Mouse (Mus musculus) spleen, postnatal 36 days (tissue): ENCODE measurements around the gene Chrm3.

Source experiments
- DNase-seq, 2 experiments: peaks; one replicate each; pipeline ENCODE4 v3.0.0; 2022; ENCODE audit warnings: low spot score in 2 of 2, mixed read lengths in 1 of 2

Chrm3 gene

DNA sequence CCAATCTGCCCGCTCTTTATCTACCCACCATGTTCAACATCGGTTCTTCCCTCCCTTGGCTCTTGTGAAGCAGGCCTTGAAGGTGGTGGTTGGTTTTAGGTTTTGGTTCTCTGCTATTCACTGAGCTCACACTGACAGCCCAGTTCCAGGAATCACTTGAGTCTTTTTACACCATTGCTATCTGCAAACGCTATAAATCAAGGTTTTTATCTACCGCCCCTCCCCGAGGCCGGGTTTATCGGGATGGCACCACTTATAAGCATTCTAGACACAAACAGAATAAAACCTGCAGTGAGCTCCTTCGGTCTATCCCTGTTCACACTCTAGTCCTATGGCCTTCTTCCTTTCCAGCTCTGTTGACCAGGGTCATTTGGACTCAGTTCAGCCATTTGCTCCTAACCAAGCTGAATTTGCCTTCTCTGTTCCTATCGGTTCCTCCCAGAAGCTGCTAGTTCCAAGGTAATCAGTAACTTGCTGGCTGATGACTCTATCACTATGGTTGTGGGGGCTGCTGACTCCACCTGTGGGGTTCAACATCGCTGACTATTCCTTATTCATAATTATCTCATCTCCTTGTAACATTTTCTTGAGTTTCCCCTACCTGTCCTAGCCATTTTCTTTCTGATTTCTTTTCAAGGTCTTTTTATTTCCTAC lies 291.6 kb downstream of the Chrm3 start:
- DNase-seq: no peak

DNA sequence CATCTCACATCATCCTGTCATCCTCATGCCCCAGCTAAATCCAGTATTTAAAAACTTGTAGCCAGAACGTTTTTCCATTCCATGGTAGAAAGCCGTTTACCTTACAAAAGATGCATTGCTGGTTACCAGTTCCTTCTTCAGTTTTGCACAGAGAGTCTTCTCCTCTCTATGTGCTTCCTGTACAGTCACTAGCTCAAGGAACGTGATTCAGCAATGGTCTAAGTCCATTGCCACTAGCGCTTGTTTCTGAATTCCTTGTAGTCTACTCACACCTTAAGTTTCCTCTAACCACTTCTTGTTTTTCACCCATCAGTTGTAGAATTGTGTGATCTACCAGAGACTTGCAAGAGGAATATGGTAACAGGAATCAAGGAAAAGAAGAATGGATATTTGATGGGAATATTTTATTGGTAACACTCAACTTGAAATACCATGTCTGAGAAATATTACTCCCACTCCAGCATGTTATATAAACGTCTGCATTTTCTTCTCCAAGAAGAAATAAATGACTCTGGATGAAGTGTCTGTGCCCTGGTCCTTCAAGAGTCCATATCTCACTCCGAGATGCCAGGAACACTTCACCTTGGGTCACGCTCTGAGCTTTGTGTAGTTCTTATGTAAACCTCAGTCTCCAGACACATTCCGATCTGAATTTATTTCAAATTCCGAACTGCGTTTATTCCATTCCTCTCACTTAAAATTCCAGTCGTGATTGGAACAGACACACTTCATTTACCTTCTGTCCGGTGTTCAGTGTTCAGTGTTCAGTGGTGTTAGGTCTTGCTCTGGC lies 293.6 kb downstream of the Chrm3 start:
- DNase-seq: peak in 1 of 2 experiments; percentile 9

DNA sequence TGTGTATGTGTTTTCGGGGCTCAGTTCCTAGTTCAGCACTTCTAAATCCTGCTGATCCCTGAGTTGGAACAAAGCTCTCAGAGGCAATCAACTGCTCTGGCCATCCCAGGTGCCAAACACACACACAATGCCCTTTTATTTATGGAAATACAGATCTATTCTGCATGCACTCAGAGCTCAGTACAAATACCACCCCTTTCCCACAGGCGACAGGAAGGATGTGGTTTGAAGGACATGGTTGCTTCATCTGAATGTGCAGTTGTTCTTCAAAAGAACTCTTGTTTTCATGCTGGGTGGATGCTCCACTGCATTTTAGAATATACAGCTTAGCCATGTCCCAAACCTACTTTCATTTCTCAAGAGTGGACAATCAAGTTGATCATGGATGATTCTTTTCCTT lies 294.9 kb downstream of the Chrm3 start:
- DNase-seq: peak; percentile 80 to 81

DNA sequence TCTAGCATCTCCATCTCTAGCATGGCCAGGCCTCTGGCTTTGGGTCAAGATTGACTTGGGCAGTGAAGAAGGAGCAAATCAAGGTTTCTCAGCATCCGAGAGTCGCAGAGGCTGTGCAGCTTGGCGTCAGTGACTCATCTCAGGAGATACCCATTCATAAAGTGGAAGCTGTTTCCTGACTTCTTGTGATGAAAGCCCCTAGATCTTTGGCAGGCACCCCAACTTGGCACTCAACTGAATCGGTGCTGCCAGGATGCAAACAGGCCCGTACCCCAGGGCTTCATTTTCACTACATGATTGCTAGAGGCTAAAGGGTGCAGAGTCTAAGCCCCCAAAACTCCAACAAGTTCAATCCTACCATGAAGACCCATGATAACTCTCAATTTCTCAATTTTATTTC lies 298.0 kb downstream of the Chrm3 start:
- DNase-seq: no peak

DNA sequence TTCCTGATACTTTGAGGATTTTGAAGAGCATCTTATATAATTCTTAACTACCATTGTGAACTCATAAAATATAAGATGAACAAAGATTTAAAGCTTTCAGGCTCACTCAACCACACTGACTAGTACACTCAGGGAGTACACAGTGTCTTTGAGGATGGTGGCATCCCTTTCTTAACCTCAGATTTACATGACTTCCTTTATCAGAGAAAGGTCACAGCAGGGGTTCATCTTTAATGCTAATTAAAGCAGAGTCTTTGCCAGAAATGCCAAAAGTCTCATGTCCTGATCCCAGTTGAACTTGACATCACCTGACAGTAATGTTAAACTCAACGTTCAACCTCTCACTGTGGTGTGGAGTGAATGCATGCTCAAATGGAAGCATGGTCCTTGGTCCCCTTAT lies 301.7 kb downstream of the Chrm3 start:
- DNase-seq: no peak

DNA sequence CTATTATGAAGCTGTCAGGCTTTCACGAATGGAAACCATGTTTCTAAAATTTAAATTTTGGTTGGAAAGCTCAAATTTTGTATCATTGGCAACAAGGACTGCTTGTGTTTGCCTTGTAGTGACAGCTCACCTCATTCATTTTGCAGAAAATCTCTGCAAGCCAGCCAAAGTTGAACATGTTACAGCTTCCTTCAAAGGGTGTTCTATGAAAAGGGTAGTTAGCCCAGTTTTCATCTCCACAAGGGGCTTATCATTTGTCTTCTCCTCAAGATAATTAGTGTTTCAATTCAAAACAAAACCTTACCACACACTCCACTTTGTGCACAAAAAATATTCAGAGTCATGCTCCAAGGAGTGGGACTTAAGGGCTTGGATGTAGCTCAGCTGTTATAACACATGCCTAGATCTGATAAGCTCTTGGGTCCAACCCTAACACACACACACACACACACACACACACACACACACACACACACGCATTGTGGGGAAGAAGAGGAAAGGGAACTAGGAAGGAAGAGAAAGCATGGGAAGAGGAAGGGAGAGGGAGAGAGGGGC lies 302.9 kb downstream of the Chrm3 start:
- DNase-seq: no peak

DNA sequence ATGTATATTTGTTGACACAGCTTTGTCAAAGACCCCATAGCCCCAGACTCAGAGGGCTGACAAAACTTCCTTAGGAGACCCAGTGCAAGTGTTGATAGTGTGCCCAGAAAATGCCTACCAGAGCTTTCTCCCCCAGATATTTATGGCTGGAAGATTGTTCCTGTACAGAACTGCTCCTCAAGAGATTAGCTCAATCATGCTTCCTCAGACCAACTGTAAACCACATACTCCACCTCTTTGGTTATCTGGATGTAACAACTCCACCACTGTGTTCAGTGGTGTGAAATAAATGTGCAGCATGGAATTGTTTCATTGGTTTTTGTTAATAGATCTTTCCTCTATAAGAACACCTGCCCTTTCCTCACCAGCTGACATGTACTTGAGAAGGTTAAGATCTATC lies 306.6 kb downstream of the Chrm3 start:
- no peak for DNase-seq

DNA sequence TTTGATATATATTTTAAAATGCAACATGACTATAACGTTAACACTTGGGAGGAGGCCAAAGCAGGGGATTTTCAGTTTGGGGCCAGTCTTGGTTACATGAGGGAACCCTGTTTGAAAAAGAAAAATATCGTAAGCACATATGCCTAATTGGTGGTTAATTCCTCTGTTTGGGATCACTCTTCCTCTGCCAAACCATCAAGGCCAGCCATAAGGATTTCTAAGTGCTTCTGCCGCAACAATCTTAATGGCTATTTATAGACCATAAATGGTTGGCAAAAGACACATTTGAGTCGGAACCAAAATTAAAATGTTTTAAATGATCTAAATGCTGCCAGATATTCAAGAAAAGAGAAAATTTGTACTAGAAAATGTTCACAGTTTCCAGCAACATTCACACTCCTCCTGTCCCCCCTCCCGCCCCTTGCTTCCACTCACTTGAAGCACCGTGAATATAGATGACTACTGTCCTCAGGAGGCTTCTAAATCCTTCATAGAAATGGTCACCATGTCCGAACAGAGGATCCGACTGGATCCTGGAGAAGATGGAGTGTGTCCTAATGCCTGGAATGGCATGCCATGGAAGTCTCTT lies 307.3 kb downstream of the Chrm3 start:
- DNase-seq: no peak

DNA sequence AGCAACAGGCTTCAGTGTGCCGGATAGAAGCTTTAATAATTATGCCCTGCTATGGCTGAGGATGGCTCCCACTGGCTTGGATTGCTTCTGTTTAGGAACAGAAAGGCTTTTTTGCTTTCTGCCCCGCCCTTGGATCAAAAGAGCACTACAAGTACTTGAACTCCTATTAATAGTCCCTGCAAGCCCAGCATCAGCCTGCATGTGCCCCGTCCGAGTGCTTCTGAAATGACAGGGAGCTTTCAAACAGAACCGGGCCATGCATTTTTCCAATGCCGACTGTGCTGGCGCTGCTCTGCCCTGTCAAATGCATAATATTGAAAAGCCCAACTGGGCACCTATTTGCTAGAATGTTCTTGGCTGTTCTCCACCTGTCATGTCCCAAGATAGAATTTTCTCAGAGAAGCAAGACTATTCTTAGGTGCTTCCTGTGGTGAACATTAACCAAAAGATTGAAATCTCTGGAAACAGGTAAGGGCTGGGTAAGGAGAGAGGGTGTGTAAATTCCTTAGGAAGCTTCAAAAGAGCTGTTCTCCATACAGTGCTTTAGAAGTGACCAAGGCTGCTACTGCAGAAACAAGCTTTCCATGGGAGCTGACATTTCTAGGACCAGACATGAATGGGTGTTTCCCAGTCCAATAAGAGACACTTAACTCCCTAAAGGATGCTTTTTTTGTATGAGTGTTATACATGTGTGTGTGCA lies 314.8 kb downstream of the Chrm3 start:
- DNase-seq: no peak

DNA sequence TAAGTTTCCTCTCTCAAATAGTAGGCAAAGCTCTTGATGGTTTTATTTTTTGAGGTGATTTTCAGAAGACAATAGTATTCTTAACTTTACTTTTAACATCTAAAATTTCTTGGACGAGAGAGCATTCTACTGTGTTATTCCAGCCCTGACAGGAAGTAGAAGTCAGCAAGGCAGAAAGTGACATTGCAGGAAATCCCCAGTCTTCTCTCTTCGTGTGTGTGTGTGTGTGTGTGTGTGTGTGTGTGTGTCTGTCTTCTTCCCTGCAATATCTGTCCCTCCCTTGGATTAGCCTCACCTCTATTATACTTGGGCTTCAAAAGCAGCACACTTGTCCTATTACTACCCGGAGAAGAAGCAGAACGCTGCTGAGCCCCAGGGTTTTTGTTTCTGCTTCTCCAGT lies 316.6 kb downstream of the Chrm3 start:
- DNase-seq: peak in 1 of 2 experiments; percentile 8

DNA sequence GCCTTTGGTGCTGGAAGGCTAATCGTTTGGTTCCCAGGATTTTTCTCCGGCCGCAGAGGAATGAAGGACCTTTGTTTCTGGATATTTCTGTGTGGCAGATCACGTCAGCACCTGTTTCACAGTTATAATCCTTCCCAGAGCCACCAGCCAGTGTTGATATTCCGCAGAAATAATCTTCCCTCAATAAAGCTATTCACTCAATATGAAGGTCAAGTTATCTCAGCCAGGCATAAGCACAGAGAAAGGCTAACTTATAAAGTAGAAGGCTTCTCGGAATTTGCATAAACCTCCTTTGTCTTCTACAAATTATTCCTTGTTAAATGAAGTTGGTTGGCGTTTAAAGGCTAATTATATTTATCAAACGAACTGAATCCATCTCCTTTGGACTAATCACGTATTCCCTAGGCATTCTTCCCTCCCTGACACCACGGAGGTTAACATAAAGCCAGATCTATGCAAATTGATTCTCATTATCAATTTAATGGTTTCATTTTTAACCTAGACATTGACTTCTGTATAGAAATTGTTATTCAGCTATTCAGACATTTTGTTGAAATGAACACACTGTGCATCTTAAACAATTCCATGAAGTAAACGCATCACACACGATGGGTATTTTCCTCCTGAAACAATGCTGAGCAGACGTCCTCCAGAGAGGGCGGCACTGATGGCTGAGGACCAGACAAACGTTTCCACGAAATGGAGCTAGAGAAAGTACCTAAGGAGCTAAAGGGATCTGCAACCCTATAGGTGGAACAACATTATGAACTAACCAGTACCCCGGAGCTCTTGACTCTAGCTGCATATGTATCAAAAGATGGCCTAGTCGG lies 326.9 kb downstream of the Chrm3 start:
- no peak for DNase-seq

DNA sequence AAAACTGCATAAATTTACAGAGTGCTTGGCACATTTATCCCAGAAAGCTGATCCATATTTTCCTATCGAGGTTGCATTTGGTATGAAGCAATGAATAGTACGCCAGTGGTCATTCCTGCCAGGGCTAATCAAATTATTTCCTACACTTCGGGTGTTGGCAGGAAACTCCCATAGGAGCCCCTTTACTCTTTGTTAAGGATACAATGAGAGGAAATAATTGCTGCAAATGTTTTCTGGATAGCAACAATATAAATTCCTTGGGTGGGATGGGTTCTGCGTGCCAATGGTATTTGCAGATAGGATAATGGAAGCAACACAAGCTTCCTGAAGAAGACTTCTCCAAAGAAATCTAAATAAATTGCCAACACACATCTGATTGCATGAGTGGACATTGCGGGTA lies 329.1 kb downstream of the Chrm3 start:
- no peak for DNase-seq

DNA sequence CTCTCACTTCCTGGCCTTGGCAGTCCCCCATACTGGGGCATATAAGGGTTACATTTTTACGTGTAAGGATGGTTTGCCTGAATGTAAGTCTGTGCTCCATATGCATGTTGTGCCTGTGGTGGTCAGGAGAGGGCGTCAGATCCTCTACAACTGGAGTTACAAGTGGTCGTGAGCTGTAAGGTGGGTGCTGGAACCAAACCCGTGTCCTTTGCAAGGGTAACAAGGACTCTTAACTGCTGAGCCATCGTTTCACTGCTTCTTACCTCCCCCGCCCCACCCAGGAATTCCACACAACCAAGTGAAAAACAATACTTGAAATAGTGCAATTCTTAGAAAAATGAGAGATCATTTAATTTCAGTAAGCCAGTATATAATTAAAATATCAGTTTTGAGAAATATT lies 330.7 kb downstream of the Chrm3 start:
- no peak for DNase-seq

DNA sequence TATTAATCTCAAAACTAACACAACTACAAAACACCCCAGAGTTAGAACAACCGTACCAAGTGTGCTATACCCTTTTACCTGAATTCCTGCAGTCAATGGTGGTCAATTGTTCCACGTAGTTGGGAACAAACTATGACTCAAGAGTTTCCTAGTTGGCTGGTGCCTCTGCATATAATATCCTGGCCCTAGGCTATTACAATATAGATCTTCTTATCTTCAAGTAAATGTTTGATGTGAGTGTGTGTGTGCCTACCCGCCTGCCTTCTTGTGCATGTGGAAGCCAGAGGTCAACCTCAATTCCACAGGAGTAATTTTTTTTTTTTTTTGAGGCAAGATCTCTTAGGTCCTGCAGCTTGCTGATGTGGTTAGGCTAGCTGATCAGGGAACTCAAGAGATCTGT lies 335.5 kb downstream of the Chrm3 start:
- DNase-seq: no peak

DNA sequence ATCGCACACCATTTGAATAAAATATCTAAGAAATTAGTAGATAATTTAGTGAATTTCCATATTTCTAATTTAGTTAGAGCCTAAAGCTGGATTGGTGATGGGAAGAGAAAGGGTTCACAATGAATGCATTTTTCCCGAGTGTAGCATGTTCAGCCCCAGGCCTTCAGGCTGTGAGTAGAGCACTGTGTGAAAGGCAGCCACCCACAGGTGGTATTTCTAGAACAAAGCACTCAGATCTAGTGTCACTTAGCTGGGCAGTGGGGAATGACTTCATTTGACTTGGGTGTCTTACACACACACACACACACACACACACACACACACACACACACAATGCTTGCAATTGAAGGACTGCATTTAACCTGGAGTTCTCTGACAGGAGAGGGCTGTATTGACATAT lies 337.5 kb downstream of the Chrm3 start:
- no peak for DNase-seq

DNA sequence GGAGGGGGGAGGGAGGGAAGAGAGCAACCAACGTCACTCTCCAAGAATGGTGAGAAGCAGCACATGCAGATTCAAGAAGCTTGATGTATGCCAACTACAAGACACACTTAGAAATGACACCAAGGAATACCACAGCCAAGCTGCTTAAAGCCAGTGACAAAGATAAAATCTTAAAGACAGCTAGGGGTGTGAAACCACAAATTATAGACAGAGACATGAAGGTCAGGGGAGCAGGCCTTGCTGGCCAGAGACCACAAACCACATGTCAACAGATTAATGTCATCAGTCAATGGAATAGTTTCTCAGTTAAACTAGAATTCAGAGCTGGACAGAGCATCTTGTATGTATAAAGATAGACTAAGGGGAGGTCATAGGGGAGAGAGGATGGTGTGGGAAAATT lies 341.4 kb downstream of the Chrm3 start:
- no peak for DNase-seq

DNA sequence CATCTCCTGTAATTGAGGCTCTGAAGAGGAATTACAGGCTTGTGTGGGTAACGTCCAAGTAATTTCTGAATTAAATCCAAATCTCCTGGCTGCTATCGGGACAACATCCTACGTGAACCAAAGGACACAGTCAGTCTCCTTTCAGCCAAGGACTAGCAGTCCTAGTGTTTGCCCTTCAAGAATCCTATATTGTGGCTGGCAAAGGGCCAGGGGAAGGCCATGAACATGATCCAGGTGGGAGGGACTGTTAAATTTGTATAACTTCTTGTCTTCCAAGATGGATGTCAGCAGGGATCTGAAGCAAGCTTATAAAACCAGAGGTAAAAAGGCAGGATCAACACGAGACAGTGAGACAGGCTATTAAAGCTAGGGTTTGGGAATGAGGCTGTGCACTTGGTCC lies 357.7 kb downstream of the Chrm3 start:
- DNase-seq: no peak

DNA sequence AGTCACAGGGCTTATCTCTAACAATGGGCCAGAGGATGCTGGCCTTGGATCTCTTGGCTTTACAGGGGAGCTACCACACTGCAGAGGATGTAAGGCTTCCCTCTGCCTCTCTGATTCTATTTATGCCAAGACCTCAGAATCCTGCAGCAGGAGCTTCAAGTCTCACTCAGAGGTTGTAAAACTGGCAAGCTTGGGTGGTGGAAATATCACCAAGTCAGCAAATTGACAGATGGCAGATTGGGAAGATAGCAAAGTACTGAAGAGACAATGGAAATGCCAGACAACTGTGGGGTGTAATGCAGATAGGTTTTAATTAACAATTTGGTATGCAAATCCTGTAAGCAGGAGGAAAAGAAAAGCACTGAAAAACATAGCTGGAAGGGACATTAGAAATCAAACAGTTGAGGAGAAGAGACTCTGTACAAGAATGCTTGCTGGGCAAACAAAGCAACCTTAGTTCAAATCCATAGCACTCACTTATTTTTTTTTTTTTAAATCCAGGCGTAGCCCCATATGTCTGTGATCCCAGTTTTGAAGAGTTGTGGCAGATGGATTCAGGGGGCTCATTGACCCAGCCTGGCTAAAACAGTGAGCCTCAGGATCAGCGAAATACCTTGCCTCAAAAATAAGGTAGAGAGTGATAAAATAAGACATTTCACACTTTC lies 362.9 kb downstream of the Chrm3 start:
- DNase-seq: no peak

DNA sequence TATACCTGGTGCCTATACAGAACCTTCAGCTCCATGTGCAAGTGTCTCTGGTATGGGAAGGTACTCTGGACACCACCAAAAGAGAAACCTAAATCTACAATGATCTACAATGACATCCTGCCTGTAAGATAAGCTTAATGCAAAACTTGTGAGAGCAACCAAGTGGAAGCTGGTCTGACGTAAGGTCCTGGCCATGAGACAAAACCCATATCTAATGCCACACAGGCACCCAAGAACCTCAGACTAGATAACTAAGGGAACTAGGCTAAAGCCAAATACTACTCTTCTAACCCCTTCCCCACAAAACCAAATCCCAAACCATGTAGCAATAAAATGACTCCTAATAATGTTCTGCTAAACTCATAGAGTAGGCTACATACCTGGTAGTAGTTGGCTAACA lies 364.8 kb downstream of the Chrm3 start:
- no peak for DNase-seq

DNA sequence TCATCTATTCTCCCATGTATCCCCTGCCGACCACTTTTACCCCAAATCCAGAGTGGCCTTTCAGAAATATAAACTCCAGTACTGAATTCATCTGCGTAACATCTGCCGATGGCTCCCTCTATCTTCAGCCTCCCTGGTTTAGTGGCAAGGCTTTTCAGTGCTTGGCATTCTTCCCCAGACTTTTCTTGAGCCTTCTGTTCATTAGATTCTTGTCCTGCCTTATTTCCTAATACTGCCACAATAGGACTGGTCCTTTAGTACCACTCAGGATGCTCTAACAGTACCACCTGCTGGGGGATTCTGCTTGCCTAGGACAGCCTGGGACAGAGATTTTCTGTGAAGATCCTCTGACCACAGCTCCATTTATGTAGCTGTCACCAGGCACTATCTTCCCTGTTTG lies 367.1 kb downstream of the Chrm3 start:
- DNase-seq: no peak

DNA sequence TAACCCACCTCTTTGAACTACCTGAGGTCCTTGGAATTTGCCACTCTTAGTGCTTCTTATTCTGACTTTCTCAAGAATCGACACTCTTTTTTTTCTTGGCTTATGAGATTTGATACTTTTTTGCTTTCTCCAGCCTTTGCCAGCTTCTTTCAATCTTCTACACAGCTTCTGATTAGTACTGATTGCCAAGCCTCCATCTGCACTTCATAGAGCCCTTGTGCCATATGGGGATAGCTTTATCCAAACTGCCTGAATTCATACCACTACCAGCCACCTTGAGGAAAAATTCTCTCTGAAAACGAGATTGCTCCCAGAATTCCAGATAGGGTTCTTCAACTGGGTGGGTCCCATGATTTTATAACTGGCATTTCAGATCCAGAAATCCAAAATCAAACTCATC lies 368.0 kb downstream of the Chrm3 start:
- no peak for DNase-seq
